Mouse (Mus musculus): Measurements from ENCODE around the gene Rrp36. TPM values are rescaled to one million over a fixed set of nuclear protein-coding genes. Genes with fewer than 3 reads are reported as not detected.

Gene Rrp36
- 46.4 TPM for polyA plus RNA-seq (2021)

DNA sequence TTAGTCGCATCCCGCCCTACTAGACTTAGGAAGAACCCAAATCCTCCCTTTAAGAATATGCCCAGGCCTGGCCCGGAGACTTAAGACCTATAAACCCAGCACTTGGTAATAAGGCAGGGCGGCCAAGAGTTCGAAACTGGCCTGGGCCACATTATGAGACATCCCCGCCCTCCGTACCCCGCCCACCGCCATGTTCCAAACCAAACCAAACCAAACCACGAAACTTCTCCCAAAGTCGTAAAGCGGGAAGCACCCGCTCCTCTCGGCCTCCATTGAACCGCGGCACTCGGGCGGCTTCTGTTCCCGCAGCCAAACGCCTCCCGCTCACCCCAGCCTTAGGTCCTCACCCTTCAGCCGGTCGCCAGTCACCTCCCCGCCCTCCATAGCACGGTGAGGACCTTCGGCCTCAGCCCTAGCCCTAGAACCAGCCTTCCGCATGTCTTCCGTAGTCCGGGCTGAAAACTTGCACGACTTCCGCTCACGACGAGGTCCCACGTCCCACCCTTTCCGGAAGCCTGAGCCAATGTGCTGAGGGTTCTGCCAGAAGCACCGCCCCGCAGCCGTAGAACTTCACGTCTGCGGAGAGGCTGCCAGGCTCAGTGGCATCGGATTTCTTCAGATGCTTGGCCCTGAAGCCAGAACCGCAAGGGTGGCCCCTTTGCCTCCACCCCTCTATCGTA is at the start of gene Rrp36:
Gene Rrp36, minus strand, starts transcription at position 503 of the 680 bp plus-strand sequence.
- peak; percentile 44 for DNase-seq (ENCODE audit: low read depth, low spot score)
- ATAC-seq: peak; percentile 87
- in situ Hi-C loops (cut with MboI; ENCODE audit: low pct_unique_long_range_greater_than_20kb): no loop called here
- CTCF ChIA-PET: interaction anchor here (0.8 kb wide), 1 partner anchor 11 kb away, joined by 4 read pairs; no protein-coding TSS in a partner anchor
- H3K27me3 ChIP-seq: no peaks in the 10 kb centered on the region
- no peak for TF ChIP-seq CTCF (IDR thresholded peaks at IDR 0.05)
- POLR2A ChIA-PET: interaction anchor here (0.7 to 0.8 kb wide), 3 partner anchors 9 to 377 kb away, joined by 3 to 4 read pairs (median 3); partner anchors contain the start of gene Dlk2

DNA sequence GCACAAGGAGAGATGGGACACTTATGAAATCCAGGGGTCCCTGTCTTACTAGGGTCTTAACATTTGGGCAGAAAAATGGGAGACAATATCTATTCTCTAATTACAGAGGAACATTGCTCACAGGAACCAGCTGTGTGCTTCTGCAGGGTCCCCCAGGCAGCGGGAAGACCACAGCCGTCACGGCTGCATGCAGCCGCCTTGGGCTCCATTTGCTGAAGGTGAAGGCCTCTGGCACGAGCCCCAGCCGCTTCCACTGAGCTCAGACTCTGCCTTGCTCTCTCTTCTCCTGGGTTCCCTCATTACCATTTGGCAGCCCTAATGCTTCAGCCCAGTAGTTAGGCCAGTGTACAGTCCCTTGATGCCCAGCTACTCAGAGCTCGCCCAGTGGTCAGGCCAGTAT is 46.9 kb upstream of the Rrp36 start:
- no peaks in the 10 kb centered on the region for H3K27me3 ChIP-seq
- POLR2A ChIA-PET: interaction anchor here (0.6 kb wide), 1 partner anchor 16 kb away, joined by 3 read pairs; the partner anchor contains the start of gene Ppp2r5d
- ATAC-seq (no peak), DNase-seq (ENCODE audit: low read depth, low spot score) (no peak)
- CTCF ChIA-PET: no interaction called here
- in situ Hi-C loops (cut with MboI; ENCODE audit: low pct_unique_long_range_greater_than_20kb): no loop called here
- no peak for TF ChIP-seq CTCF (IDR thresholded peaks at IDR 0.05)

DNA sequence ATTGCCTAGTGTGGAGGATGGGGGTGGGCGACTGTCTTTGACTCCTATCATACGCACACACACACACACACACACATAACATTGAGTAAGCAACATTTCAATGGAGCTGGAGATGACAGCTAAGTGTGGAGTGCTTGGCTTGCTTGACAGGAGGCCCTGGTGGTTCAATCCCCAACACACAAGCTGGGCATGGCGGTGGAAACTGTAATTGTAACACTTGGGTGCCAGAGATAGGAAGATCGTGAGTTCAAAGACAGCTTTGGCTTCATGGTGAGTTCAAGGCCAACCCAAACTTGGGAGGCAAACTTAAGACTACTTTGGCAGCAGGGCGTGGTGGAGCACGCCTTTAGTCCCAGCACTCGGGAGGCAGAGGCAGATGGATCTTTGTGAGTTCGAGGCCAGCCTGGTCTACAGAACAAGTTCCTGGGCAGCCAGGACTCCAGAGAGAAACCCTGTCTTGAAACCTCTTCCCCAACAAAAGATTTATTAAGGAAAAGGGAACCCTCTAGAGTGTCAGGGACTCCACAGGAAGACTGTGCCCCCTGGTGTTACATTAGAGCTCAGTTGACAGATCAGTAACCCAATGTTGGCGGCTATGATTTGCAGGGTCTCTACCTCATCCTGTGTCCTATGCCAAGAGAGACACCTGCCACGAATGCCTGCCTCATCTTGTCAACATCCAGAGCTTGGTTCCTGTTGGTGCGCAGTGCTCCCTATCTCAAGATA is 40.8 kb upstream of the Rrp36 start:
- ChIA-PET CTCF (interaction anchor here (1.1 to 3.2 kb wide), 3 partner anchors 9 to 70 kb away, joined by 3 to 21 read pairs (median 7); partner anchors contain the start of gene Mea1), POLR2A (interaction anchor here (0.6 to 1.3 kb wide), 6 partner anchors 10 to 70 kb away, joined by 3 to 11 read pairs (median 4); partner anchors contain the start of genes Klhdc3 and Ppp2r5d)
- ATAC-seq: no peak
- in situ Hi-C loops (cut with MboI; ENCODE audit: low pct_unique_long_range_greater_than_20kb): loop anchor here (5.0 kb wide), 1 partner anchor 63 kb away; the partner anchor contains the start of gene Cul7
- no peak for TF ChIP-seq CTCF (IDR thresholded peaks at IDR 0.05)
- no peak for DNase-seq (ENCODE audit: low read depth, low spot score)
- no peaks in the 10 kb centered on the region for H3K27me3 ChIP-seq

DNA sequence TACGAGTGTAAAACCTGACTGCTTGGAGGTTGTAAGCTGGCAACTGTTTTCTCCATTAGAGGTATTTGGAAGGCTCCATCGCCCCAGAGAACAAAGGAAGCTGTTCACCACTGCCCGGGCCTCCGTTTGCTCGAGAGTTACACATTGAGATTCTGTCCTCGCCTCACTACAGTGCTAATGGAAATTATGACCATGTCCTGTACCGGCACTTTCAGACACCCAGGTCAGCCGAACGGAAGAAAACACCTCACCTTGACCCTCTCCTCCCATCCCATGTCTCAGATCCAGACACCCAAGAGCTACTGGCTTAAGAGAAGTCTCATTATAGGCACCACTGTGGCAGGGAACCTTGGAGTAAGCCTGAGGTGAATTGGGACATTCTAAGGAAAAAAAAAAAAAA is 39.7 kb upstream of the Rrp36 start:
- POLR2A ChIA-PET: interaction anchor here (1.2 to 1.3 kb wide), 5 partner anchors 9 to 69 kb away, joined by 3 to 11 read pairs (median 5); partner anchors contain the start of genes Klhdc3 and Ppp2r5d
- in situ Hi-C loops (cut with MboI; ENCODE audit: low pct_unique_long_range_greater_than_20kb): loop anchor here (5.0 kb wide), 1 partner anchor 62 kb away; the partner anchor contains the start of gene Cul7
- CTCF ChIA-PET: interaction anchor here (2.1 to 3.2 kb wide), 2 partner anchors 10 to 69 kb away, joined by 7 to 21 read pairs; no protein-coding TSS in a partner anchor
- TF ChIP-seq CTCF (IDR thresholded peaks at IDR 0.05): no peak
- DNase-seq (ENCODE audit: low read depth, low spot score) (no peak), ATAC-seq (no peak)
- H3K27me3 ChIP-seq: no peaks in the 10 kb centered on the region

DNA sequence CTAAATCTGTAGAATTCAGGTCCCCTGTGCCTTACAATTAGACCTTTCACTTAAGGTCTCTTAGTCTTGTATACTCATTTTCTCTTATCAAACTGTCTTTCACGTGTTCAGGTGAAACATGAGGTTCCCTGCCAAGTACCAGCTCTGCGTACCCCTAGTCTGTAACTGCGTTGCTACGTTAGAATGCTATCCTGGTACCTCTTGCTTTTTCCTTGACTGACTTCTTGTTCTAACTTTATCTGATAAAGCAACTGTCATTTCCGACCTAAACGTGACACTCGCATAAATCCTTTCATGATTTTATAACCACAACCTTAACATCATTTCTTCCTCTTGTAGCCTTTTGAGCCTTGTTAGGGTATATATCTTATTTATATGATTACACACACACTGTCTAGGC is 38.3 kb upstream of the Rrp36 start:
- ATAC-seq (no peak), DNase-seq (ENCODE audit: low read depth, low spot score) (no peak)
- in situ Hi-C loops (cut with MboI; ENCODE audit: low pct_unique_long_range_greater_than_20kb): loop anchor here (5.0 kb wide), 1 partner anchor 60 kb away; the partner anchor contains the start of gene Cul7
- POLR2A ChIA-PET: interaction anchor here (0.6 to 1.6 kb wide), 5 partner anchors 10 to 444 kb away, joined by 3 to 4 read pairs (median 3); no protein-coding TSS in a partner anchor
- CTCF ChIA-PET: no interaction called here
- no peaks in the 10 kb centered on the region for H3K27me3 ChIP-seq
- TF ChIP-seq CTCF (IDR thresholded peaks at IDR 0.05): no peak

DNA sequence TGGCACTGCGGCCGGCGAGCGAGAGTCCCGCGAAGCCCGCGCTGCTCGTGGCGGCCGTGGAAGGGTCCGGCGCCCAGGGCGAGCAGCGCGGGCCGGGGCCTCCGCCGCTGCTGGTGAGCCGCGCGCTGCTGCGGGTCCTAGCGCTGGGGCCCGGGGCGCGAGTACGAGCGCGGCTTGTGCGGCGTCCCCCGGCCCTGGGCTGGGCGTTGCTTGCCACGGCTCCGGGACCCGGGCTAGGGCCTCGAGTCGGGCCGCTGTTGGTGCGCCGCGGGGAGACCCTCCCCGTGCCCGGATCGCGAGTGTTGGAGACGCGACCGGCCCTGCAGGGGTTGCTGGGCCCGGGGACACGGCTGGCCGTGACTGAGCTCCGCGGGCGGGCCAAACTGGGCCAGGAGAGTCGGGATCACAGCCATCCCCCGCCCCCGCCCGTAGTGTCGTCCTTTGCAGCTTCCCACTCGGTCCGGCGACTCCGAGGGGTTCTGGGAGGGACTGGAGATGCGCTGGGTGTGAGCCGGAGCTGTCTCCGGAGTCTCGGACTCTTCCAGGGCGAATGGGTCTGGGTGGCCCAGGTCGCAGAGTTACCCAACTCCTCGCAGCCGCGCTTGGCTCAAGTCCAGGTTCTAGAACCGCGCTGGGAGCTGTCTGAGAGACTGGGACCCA is 37.6 kb upstream of the Rrp36 start:
- DNase-seq (ENCODE audit: low read depth, low spot score): no peak

DNA sequence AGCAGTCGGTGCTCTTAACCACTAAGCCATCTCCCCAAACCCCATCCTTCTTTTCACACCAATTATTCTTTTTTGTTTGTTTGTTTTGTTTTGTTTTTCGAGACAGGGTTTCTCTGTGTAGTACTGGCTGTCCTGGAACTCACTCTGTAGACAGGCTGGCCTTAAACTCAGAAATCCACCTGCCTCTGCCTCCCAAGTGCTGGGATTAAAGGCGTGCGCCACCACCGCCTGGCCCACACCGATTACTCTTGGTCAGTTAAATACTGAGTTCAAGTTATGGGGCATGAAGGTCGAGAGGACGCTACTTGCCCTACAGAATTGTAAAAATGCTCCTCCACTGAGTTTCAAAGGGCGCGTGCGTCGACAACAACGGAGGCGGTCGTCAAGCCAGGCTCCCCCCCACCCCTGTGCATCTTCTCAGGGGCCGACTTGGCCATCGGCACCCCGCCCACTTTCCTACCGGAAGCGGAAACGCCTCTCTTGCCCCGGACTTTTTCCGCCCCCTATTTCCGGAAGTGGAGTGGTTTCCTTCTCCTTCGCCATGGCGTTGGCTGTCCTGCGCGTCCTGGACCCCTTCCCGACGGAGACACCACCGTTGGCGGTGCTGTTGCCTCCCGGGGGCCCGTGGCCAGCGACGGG is 36.9 kb upstream of the Rrp36 start, which contains the start of gene Pex6:
Gene Pex6, plus strand, starts transcription at position 505 of the 639 bp plus-strand sequence.
- POLR2A ChIA-PET: interaction anchor here (0.6 kb wide), 1 partner anchor 174 kb away, joined by 5 read pairs; no protein-coding TSS in a partner anchor
- CTCF ChIA-PET: no interaction called here
- in situ Hi-C loops (cut with MboI; ENCODE audit: low pct_unique_long_range_greater_than_20kb): loop anchor here (5.0 kb wide), 1 partner anchor 59 kb away; the partner anchor contains the start of gene Cul7
- no peaks in the 10 kb centered on the region for H3K27me3 ChIP-seq
- no peak for TF ChIP-seq CTCF (IDR thresholded peaks at IDR 0.05)
- peak; percentile 75 for ATAC-seq
- DNase-seq (ENCODE audit: low read depth, low spot score): peak; percentile 46

More for the DNA sequence above, 37.6 kb upstream of the Rrp36 start:
- POLR2A ChIA-PET: interaction anchor here (0.6 to 1.6 kb wide), 6 partner anchors 11 to 444 kb away, joined by 3 to 5 read pairs (median 3); no protein-coding TSS in a partner anchor
- no peaks in the 10 kb centered on the region for H3K27me3 ChIP-seq
- peak; percentile 8 for ATAC-seq
- CTCF ChIA-PET: no interaction called here
- in situ Hi-C loops (cut with MboI; ENCODE audit: low pct_unique_long_range_greater_than_20kb): loop anchor here (5.0 kb wide), 1 partner anchor 59 kb away; the partner anchor contains the start of gene Cul7
- no peak for TF ChIP-seq CTCF (IDR thresholded peaks at IDR 0.05)

DNA sequence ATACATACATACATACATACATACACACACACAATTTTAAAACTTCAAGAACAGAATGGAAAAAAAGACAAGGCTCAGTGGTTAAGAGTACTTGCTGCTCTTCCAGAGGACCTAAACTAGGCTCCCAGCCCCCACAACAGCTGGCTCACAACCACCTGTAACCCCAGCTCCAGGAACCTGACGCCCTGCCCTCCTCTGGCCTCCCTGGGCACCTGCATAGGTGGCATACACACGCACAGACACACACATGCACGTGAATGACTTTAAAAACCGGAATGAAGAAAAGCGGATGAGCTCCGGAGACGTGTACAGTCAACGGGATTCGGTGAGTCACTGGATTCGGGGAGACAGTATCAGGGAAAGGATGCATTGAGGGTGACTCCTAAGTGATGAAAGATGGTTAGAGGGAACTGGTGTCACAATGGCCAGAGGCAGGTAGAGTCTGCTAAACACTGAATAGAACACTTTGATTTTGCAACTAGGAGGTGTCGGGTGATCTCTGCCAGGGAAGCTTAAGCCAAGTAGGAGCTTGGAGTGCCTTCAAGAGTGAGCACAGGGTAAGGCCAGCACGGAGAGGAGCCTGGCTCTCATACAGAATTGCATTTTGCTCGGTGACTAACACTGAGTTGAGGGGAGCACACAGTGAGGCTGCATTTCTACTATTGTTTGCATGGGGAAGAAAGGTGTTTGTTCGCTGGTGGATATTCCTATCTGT is 32.4 kb upstream of the Rrp36 start:
- DNase-seq (ENCODE audit: low read depth, low spot score) (no peak), ATAC-seq (no peak)
- ChIA-PET POLR2A (interaction anchor here (1.7 kb wide), 1 partner anchor 26 kb away, joined by 4 read pairs; the partner anchor contains the start of gene Klhdc3), CTCF (no interaction called here)
- in situ Hi-C loops (cut with MboI; ENCODE audit: low pct_unique_long_range_greater_than_20kb): no loop called here
- no peak for TF ChIP-seq CTCF (IDR thresholded peaks at IDR 0.05)
- no peaks in the 10 kb centered on the region for H3K27me3 ChIP-seq

Data from Patski (cell line).